In the genomic region with DNA sequence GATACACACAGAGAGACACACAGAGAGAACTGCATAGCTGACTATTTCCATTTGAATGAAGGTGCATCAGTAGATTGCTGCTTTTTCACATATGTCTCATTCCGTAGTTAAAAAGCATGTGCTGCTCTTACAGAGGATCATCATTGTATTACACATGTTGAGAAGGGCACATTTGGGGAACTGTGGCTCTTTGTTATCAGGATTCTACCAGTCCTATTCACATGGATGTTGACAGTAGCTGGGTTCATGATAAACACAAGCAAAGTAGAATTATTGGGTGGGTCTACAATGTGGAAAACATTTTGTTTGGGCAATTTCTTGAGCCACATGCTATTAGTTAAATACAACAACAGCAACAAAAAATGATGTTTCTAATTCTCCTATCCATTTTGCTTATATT, we compare ENCODE assay signal across 17 mouse cellular contexts.
"Had no signal": no experiment of that assay in that cellular context is flagged by ENCODE, and none has a peak within 500 bp of the region (broad histone marks: within the 10 kb centered on the region; RNA-seq: fewer than 3 reads in every experiment).

No protein-coding gene starts in this region.

- H3K4me3 ChIP-seq: kidney, embryonic 15.5 days; limb, embryonic 10.5 days; limb, embryonic 13.5 days; midbrain, embryonic 10.5 days; midbrain, embryonic 13.5 days; myocyte; neural tube, embryonic 13.5 days had no signal

- H3K27me3 ChIP-seq: kidney, embryonic 15.5 days; limb, embryonic 13.5 days; midbrain, embryonic 13.5 days; neural tube, embryonic 13.5 days had no signal

- H3K9me3 ChIP-seq: kidney, embryonic 15.5 days; limb, embryonic 10.5 days; limb, embryonic 13.5 days; midbrain, embryonic 10.5 days; midbrain, embryonic 13.5 days; neural tube, embryonic 13.5 days had no signal

- H3K4me1 ChIP-seq: limb, embryonic 10.5 days; limb, embryonic 13.5 days had no signal

- H3K4me2 ChIP-seq: kidney, embryonic 15.5 days; limb, embryonic 13.5 days; midbrain, embryonic 13.5 days; neural tube, embryonic 13.5 days had no signal

- H3K9ac ChIP-seq: kidney, embryonic 15.5 days; limb, embryonic 13.5 days; midbrain, embryonic 13.5 days; neural tube, embryonic 13.5 days had no signal

- DNase-seq: kidney, adult 11 months; kidney, adult 8-10 months; kidney, postnatal 10 days; kidney, postnatal 36 days; lung, adult 2 months; lung, postnatal 14 days; lung, postnatal 4 days; thymus, adult 18-20 months; thymus, postnatal 36 days had no signal

- H3K36me3 ChIP-seq: kidney, embryonic 15.5 days; limb, embryonic 10.5 days; limb, embryonic 13.5 days; midbrain, embryonic 10.5 days; midbrain, embryonic 13.5 days; neural tube, embryonic 13.5 days had no signal

- ATAC-seq: midbrain, embryonic 13.5 days; midbrain, embryonic 16.5 days had no signal

- H3K27ac ChIP-seq: kidney, embryonic 15.5 days; limb, embryonic 10.5 days; limb, embryonic 13.5 days; midbrain, embryonic 10.5 days; midbrain, embryonic 13.5 days; neural tube, embryonic 13.5 days had no signal
